Mouse (Mus musculus) E14TG2a.4 (cell line): ENCODE measurements around the gene Thpo.

Experiments
- H3K27me3 ChIP-seq: 2 replicates; pipeline ENCODE4 v1.6.1; 2014; ENCODE audit warnings: low read length, control low read depth; ENCODE audit not compliant: insufficient read depth
- H3K36me3 ChIP-seq: 2 replicates; pipeline ENCODE4 v1.6.1; 2014; ENCODE audit warnings: low read length, control low read depth; ENCODE audit not compliant: insufficient read depth
- H3K4me1 ChIP-seq: replicated peaks from 2 replicates; pipeline ENCODE4 v1.6.1; 2014; ENCODE audit warnings: low read depth, low read length, control low read depth
- H3K4me3 ChIP-seq: replicated peaks from 2 replicates; pipeline ENCODE4 v1.5.1; 2014; ENCODE audit warnings: mild to moderate bottlenecking, low read length
- H3K9me3 ChIP-seq: 2 replicates; pipeline ENCODE4 v1.6.1; 2014; ENCODE audit warnings: low read length, control low read depth
- CTCF ChIP-seq: conservative IDR thresholded peaks from 2 replicates; pipeline ENCODE4 v1.5.1; 2014; ENCODE audit warnings: low read length
- NANOG ChIP-seq: IDR thresholded peaks from 2 replicates; pipeline ENCODE4 v1.6.1; 2014; ENCODE audit warnings: borderline replicate concordance, low read length, mixed read lengths
- POU5F1 ChIP-seq: IDR thresholded peaks from 2 replicates; pipeline ENCODE4 v1.6.1; 2014; ENCODE audit warnings: low read length, borderline replicate concordance

The Thpo gene

GRCm38 (mm10) chr16:20733731-20734730, at the start of gene Thpo:
Gene Thpo (minus strand): TSS chr16:20734511.
- TF ChIP-seq POU5F1 = no peak
- TF ChIP-seq CTCF = no peak
- no peak for TF ChIP-seq NANOG

GRCm38 (mm10) chr16:20783891-20784290, 49.6 kb upstream of the Thpo start:
- no peak overlapping the region for H3K4me3 ChIP-seq
- no peak for TF ChIP-seq NANOG
- no peak for TF ChIP-seq CTCF
- no peak for TF ChIP-seq POU5F1
- no peaks in the 10 kb centered on the region for H3K9me3 ChIP-seq
- no peaks in the 10 kb centered on the region for H3K27me3 ChIP-seq
- 0 out of 2 replicates have a peak, but pooled peaks cover 3% of the 10 kb centered on the region for H3K4me1 ChIP-seq
- H3K36me3 ChIP-seq = no peaks in the 10 kb centered on the region

More at GRCm38 (mm10) chr16:20733731-20734730, at the start of gene Thpo:
- Histone ChIP-seq H3K4me1 (peaks cover 52% of the 10 kb centered on the region), H3K36me3 (peaks cover 9% of the 10 kb centered on the region), H3K9me3 (peaks cover 14% of the 10 kb centered on the region), H3K27me3 (peaks cover 61% of the 10 kb centered on the region), H3K4me3 (peak within 1 kb of the TSS; percentile 85)

- Histone ChIP-seq H3K4me1 (0 out of 2 replicates have a peak, but pooled peaks cover 3% of the 10 kb centered on the region), H3K36me3 (no peaks in the 10 kb centered on the region), H3K4me3 (no peak overlapping the region), H3K9me3 (no peaks in the 10 kb centered on the region), H3K27me3 (no peaks in the 10 kb centered on the region)
- TF ChIP-seq CTCF (no peak), NANOG (no peak), POU5F1 (no peak)
These were observed 46.9 kb upstream of the Thpo start for GRCm38 (mm10) chr16:20781101-20781630.

- Histone ChIP-seq H3K4me1 (0 out of 2 replicates have a peak, but pooled peaks cover 3% of the 10 kb centered on the region), H3K9me3 (no peaks in the 10 kb centered on the region), H3K4me3 (no peak overlapping the region), H3K36me3 (no peaks in the 10 kb centered on the region), H3K27me3 (no peaks in the 10 kb centered on the region)
- no peak for TF ChIP-seq NANOG
- no peak for TF ChIP-seq CTCF
- TF ChIP-seq POU5F1 = no peak
These were observed 45.5 kb upstream of the Thpo start for GRCm38 (mm10) chr16:20779846-20780245.

- no peak for TF ChIP-seq CTCF
- TF ChIP-seq POU5F1 = no peak
- TF ChIP-seq NANOG = no peak
- no peaks in the 10 kb centered on the region for H3K9me3 ChIP-seq
These were observed 40.7 kb upstream of the Thpo start for GRCm38 (mm10) chr16:20775021-20775420.

GRCm38 (mm10) chr16:20765244-20765643, 30.9 kb upstream of the Thpo start:
- Histone ChIP-seq H3K9me3 (no peaks in the 10 kb centered on the region), H3K36me3 (no peaks in the 10 kb centered on the region), H3K4me1 (peaks cover 5% of the 10 kb centered on the region), H3K27me3 (no peaks in the 10 kb centered on the region), H3K4me3 (peak overlapping the region; percentile 46)
- TF ChIP-seq POU5F1 = no peak
- TF ChIP-seq NANOG = no peak
- TF ChIP-seq CTCF = peak; percentile 64

More at GRCm38 (mm10) chr16:20775021-20775420, 40.7 kb upstream of the Thpo start:
- Histone ChIP-seq H3K4me3 (no peak overlapping the region), H3K27me3 (no peaks in the 10 kb centered on the region), H3K4me1 (0 out of 2 replicates have a peak, but pooled peaks cover 3% of the 10 kb centered on the region), H3K36me3 (no peaks in the 10 kb centered on the region)

GRCm38 (mm10) chr16:20761681-20762080, 27.4 kb upstream of the Thpo start:
- no peak overlapping the region for H3K4me3 ChIP-seq
- H3K27me3 ChIP-seq = no peaks in the 10 kb centered on the region
- H3K36me3 ChIP-seq = no peaks in the 10 kb centered on the region

GRCm38 (mm10) chr16:20757385-20757784, 23.1 kb upstream of the Thpo start:
- Histone ChIP-seq H3K4me1 (0 out of 2 replicates have a peak, but pooled peaks cover 2% of the 10 kb centered on the region), H3K9me3 (no peaks in the 10 kb centered on the region), H3K36me3 (no peaks in the 10 kb centered on the region), H3K27me3 (no peaks in the 10 kb centered on the region), H3K4me3 (no peak overlapping the region)
- TF ChIP-seq CTCF = no peak
- TF ChIP-seq POU5F1 = no peak
- TF ChIP-seq NANOG = no peak

More at GRCm38 (mm10) chr16:20761681-20762080, 27.4 kb upstream of the Thpo start:
- Histone ChIP-seq H3K4me1 (peaks cover 8% of the 10 kb centered on the region), H3K9me3 (no peaks in the 10 kb centered on the region)
- TF ChIP-seq NANOG = no peak
- no peak for TF ChIP-seq POU5F1
- TF ChIP-seq CTCF = peak; percentile 40
